In the genomic region with DNA sequence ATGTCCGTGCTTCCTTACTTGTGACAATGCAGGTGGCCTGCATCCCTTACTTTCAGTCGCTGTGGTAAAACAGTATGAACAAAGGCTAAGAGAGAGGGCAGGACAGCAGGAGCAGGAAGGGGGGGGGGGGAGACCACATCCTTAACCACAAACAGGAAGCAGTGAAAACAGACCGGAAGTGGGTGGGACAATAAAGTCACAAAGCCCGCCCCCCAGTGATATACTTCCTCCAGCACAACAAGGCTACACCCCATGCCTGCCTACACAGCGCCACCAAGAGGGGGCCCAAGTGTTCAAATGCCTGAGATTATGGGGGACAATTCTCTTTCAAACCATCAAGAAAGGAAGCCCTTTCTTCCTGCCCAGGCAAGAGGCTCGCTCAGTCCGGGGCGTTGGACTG, we compare ENCODE assay signal across 12 mouse cellular contexts.
DNase-seq lines count a peak whose midpoint lies in the region; ATAC-seq and TF ChIP-seq lines count a peak whose summit lies in the region.
"Had no signal": no experiment of that assay in that cellular context is flagged by ENCODE, and none has a peak within 500 bp of the region (broad histone marks: within the 10 kb centered on the region; RNA-seq: fewer than 3 reads in every experiment).

No protein-coding gene starts in this region.

- no peak overlapping the region for H3K4me2 ChIP-seq in intestine, postnatal 0 days (replicated peaks; ENCODE audit: low read depth)
- H3K4me2 ChIP-seq in intestine, embryonic 15.5 days (replicated peaks), result no peak overlapping the region
- H3K4me2 ChIP-seq in forebrain, embryonic 15.5 days (replicated peaks), result no peak overlapping the region
- H3K4me2 ChIP-seq: liver, embryonic 13.5 days; midbrain, embryonic 15.5 days had no signal

- no peak overlapping the region for H3K27ac ChIP-seq in intestine, postnatal 0 days (ENCODE audit: low read depth, low read length)
- H3K27ac ChIP-seq in intestine, embryonic 15.5 days, result no peak overlapping the region
- H3K27ac ChIP-seq in forebrain, embryonic 15.5 days (replicated peaks), result no peak overlapping the region
- H3K27ac ChIP-seq: liver, embryonic 13.5 days; midbrain, embryonic 15.5 days had no signal

- H3K9me3 ChIP-seq in intestine, postnatal 0 days (ENCODE audit: control insufficient read depth), result 0 out of 2 replicates have a peak, but pooled peaks cover 3% of the 10 kb centered on the region
- no peaks in the 10 kb centered on the region for H3K9me3 ChIP-seq in intestine, embryonic 15.5 days
- no peaks in the 10 kb centered on the region for H3K9me3 ChIP-seq in forebrain, embryonic 15.5 days
- H3K9me3 ChIP-seq: midbrain, embryonic 15.5 days had no signal

- H3K9ac ChIP-seq in intestine, postnatal 0 days (ENCODE audit: low read depth, low read length), result no peak overlapping the region
- H3K9ac ChIP-seq in intestine, embryonic 15.5 days, result no peak overlapping the region
- no peak overlapping the region for H3K9ac ChIP-seq in forebrain, embryonic 15.5 days (replicated peaks)
- H3K9ac ChIP-seq: liver, embryonic 13.5 days; midbrain, embryonic 15.5 days had no signal

- no peak overlapping the region for H3K4me3 ChIP-seq in intestine, postnatal 0 days (ENCODE audit: low read depth, low read length)
- H3K4me3 ChIP-seq in intestine, embryonic 15.5 days (replicated peaks), result no peak overlapping the region
- no peak overlapping the region for H3K4me3 ChIP-seq in forebrain, embryonic 15.5 days
- H3K4me3 ChIP-seq: liver, embryonic 13.5 days; midbrain, embryonic 15.5 days had no signal

- TF ChIP-seq CTCF in intestine, postnatal 0 days (IDR thresholded peaks at IDR 0.05; ENCODE audit: low read depth), result peak; percentile 33; the same call in 1 of the 2 replicates

- no peaks in the 10 kb centered on the region for H3K4me1 ChIP-seq in intestine, postnatal 0 days (replicated peaks; ENCODE audit: control insufficient read depth, insufficient read depth, low read length)
- no peaks in the 10 kb centered on the region for H3K4me1 ChIP-seq in intestine, embryonic 15.5 days (replicated peaks)
- peaks cover 7% of the 10 kb centered on the region for H3K4me1 ChIP-seq in forebrain, embryonic 15.5 days
- H3K4me1 ChIP-seq: liver, embryonic 13.5 days had no signal

- peak; percentile 50 to 61 for DNase-seq in B cell, adult 2 months
- no peak for DNase-seq in cerebellum, adult 9-11 months
- DNase-seq: adrenal gland, postnatal 10 days; cerebellum, adult 18-20 months; liver, embryonic 13.5 days had no signal

- ATAC-seq in intestine, postnatal 0 days, result no peak
- ATAC-seq in intestine, embryonic 15.5 days, result no peak
- peak; percentile 50 for ATAC-seq in common myeloid progenitor, adult 5-6 weeks (replicated peaks; ENCODE audit: low read depth, poor library complexity, severe bottlenecking)
- ATAC-seq in neutrophil, adult 5-6 weeks (ENCODE audit: extremely low read depth, insufficient number of reproducible peaks, low FRiP score, poor library complexity, severe bottlenecking), result peak; percentile 37; the same call in 1 of the 2 replicates
- ATAC-seq in forebrain, embryonic 15.5 days (replicated peaks), result no peak
- ATAC-seq in cerebellum, adult (ENCODE audit: insufficient number of reproducible peaks, low FRiP score, low TSS enrichment), result no peak
- ATAC-seq: midbrain, embryonic 15.5 days had no signal

- WGBS in intestine, postnatal 0 days, result 84% methylated on average over 8 of the region's 8 CpGs
- WGBS in intestine, embryonic 15.5 days, result 87% methylated on average over 8 of the region's 8 CpGs
- WGBS in forebrain, embryonic 15.5 days, result 92% methylated on average over 8 of the region's 8 CpGs

- no peaks in the 10 kb centered on the region for H3K27me3 ChIP-seq in intestine, postnatal 0 days (replicated peaks; ENCODE audit: control insufficient read depth, insufficient read depth, low read length)
- H3K27me3 ChIP-seq in intestine, embryonic 15.5 days (replicated peaks), result no peaks in the 10 kb centered on the region
- no peaks in the 10 kb centered on the region; the same call in 1 of the 2 replicates for H3K27me3 ChIP-seq in forebrain, embryonic 15.5 days
- H3K27me3 ChIP-seq: liver, embryonic 13.5 days; midbrain, embryonic 15.5 days had no signal

- H3K36me3 ChIP-seq in intestine, postnatal 0 days (ENCODE audit: control insufficient read depth, insufficient read depth), result no peaks in the 10 kb centered on the region
- no peaks in the 10 kb centered on the region for H3K36me3 ChIP-seq in intestine, embryonic 15.5 days
- H3K36me3 ChIP-seq in forebrain, embryonic 15.5 days, result no peaks in the 10 kb centered on the region
- H3K36me3 ChIP-seq: liver, embryonic 13.5 days; midbrain, embryonic 15.5 days had no signal

Comparison
In these comparisons a context has a peak if more than half of its experiments do, and no peak if none do; other contexts are left out.
1. ATAC-seq: peak in common myeloid progenitor, adult 5-6 weeks (single experiment) and neutrophil, adult 5-6 weeks (single experiment); none in intestine, postnatal 0 days (single experiment), intestine, embryonic 15.5 days (single experiment), forebrain, embryonic 15.5 days (single experiment) and cerebellum, adult (single experiment).